Mouse (Mus musculus) liver, postnatal 0 days (tissue): ENCODE measurements at regions not wholly inside any gene's neighbourhood (a gene's known extent, or its start where the extent isn't known, plus 50 kb on each side); places are given as distances from the start of the nearest gene placed in this dataset.

ENCODE experiments used
- ATAC-seq: fragments of 200-750 bp; cut with Nextera tagmentation; 2 replicates; pipeline ENCODE4 v1.8.0; 2017; ENCODE audit warnings: mild to moderate bottlenecking, moderate library complexity
- DNase-seq: peaks from one replicate; pipeline ENCODE4 v3.0.0-alpha.2; 2016
- H3K27ac ChIP-seq: fragments of 300-500 bp; sonication (generic); 2 replicates; pipeline ENCODE4 v1.5.1; 2014; ENCODE audit warnings: antibody characterized with exemption, moderate library complexity, mild to moderate bottlenecking, low read depth
- H3K27me3 ChIP-seq: fragments of 300-500 bp; sonication (generic); 2 replicates; pipeline ENCODE4 v1.6.1; 2014; ENCODE audit warnings: low read length, control low read depth, mixed read lengths; ENCODE audit not compliant: insufficient read depth
- H3K36me3 ChIP-seq: fragments of 300-500 bp; sonication (generic); replicated peaks from 2 replicates; pipeline ENCODE4 v1.6.1; 2014; ENCODE audit warnings: mild to moderate bottlenecking, control low read depth, low read length, moderate library complexity, mixed read lengths; ENCODE audit not compliant: insufficient read depth
- H3K4me1 ChIP-seq: fragments of 300-500 bp; sonication (generic); 2 replicates; pipeline ENCODE4 v1.6.1; 2014; ENCODE audit warnings: antibody characterized with exemption, mild to moderate bottlenecking, control low read depth; ENCODE audit not compliant: insufficient read depth
- H3K4me2 ChIP-seq: fragments of 300-500 bp; sonication (generic); 2 replicates; pipeline ENCODE4 v1.6.1; 2014; ENCODE audit warnings: low read depth, mild to moderate bottlenecking, low read length, moderate library complexity, mixed read lengths
- H3K4me3 ChIP-seq: fragments of 300-500 bp; sonication (generic); 2 replicates; pipeline ENCODE4 v1.5.1; 2014; ENCODE audit warnings: low read depth, low read length
- H3K9ac ChIP-seq: fragments of 300-500 bp; sonication (generic); replicated peaks from 2 replicates; pipeline ENCODE4 v1.6.1; 2014; ENCODE audit warnings: mild to moderate bottlenecking, moderate library complexity
- H3K9me3 ChIP-seq: fragments of 300-500 bp; sonication (generic); 2 replicates; pipeline ENCODE4 v1.6.1; 2016; ENCODE audit warnings: mild to moderate bottlenecking, control low read depth, low read length, mixed read lengths
- CTCF ChIP-seq: sonication (generic); IDR thresholded peaks from 2 replicates; pipeline ENCODE4 v1.5.1; 2016; ENCODE audit warnings: antibody characterized with exemption, low read depth
- EP300 ChIP-seq: IDR thresholded peaks from 2 replicates; pipeline ENCODE4 v1.6.1; 2016; ENCODE audit warnings: antibody characterized with exemption, low read depth, mild to moderate bottlenecking
- WGBS: fragments of 180-500 bp; shearing (Covaris S2); extraction: QIAGEN DNeasy Blood & Tissue Kit; methylation state at CpG from one replicate; pipeline ENCODE4 v1.1.7; 2014; ENCODE audit not compliant: insufficient replicate concordance; 5-methylcytosine and 5-hydroxymethylcytosine counted together

DNA sequence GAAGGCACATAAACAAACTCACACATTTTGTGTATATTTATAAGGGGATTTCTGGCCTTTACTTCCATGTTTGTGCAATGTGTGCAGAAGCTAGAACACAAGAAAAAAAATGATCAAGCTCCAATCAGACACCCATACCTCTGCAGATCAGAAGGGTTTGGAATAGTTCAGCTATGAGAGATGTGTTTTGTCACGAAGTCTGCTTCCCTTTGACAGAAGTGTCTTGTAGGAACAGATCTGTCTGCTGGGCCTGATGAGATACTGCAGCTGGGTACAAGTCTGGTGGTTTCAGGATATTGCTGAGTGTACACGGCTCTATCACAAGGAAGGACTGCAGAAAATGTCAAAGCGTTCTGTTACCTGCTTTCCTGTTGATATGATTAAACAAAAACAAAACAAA, 176.2 kb upstream of the Maf start:
- DNase-seq (no peak), ATAC-seq (no peak)
- WGBS = 55% methylated on average over 3 of the region's 3 CpGs
- Histone ChIP-seq H3K36me3 (no peaks in the 10 kb centered on the region), H3K4me2 (no peak overlapping the region), H3K4me1 (no peaks in the 10 kb centered on the region), H3K4me3 (no peak overlapping the region), H3K9ac (no peak overlapping the region), H3K27ac (no peak overlapping the region), H3K9me3 (no peaks in the 10 kb centered on the region), H3K27me3 (no peaks in the 10 kb centered on the region)
- TF ChIP-seq EP300 (no peak), CTCF (no peak)

DNA sequence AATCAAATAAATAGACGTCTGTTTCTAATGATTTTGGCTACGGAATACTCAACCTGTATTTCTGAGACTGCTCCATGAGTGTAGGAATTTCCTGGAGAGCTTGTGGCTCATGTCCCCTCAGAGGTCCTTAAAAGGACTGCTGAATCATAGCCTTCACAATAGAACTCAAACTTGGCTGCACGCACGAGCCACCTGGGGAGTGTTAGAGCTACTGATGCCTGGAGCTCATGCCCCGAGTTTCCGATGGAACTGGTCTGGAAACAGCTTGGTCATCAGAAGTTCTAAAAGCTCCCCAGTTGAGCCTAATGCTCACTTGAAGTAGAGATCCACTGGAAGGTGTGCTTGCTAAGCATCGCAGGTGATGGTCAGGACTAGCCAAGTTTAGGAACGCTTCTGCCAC, 174.3 kb upstream of the Maf start:
- Histone ChIP-seq H3K9ac (no peak overlapping the region), H3K36me3 (no peaks in the 10 kb centered on the region), H3K27me3 (no peaks in the 10 kb centered on the region), H3K4me3 (no peak overlapping the region), H3K4me1 (no peaks in the 10 kb centered on the region), H3K9me3 (no peaks in the 10 kb centered on the region), H3K4me2 (no peak overlapping the region), H3K27ac (no peak overlapping the region)
- no peak for ATAC-seq
- TF ChIP-seq CTCF = no peak
- TF ChIP-seq EP300 = no peak
- WGBS = 79% methylated on average over 8 of the region's 8 CpGs
- no peak for DNase-seq

DNA sequence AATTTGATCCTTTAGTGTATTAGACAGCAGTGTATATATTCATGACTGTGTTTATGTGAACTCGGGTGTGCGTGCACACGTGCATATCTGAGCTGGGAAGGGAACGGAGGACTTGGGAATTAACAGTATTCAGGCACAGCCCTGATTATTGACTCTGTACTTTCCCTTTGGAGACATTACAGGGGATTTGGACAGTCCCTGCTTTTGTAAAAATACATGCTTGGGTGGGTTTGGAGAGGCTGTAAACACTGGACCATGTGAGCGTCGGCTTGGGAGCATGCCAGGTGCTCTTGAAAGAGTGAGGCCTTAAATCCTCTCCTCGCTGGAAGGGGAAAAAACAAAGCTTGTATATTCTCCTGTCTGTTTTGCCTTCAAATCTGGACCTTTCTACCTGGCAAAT, 167.2 kb upstream of the Maf start:
- ATAC-seq (no peak), DNase-seq (no peak)

DNA sequence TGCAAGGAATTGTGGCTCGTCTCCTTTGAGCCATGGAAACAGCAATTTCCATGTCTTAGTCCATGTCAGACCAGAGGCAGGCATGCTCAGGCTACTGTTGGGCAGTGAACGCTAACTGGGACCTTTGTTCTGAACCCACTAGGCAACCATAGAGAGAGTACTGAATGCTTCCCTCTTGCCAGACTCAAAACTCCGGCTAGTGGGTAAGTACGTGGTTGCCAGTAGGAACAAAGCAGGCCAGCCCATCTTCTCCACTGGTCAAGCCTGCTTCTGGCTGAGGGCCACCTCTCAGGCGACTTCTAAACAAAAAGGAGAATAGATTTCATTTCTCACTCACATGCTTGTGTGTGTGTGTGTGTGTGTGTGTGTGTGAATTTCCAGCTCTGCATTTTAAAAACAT, 163.8 kb upstream of the Maf start:
- Histone ChIP-seq H3K9me3 (no peaks in the 10 kb centered on the region), H3K4me1 (no peaks in the 10 kb centered on the region), H3K27ac (no peak overlapping the region), H3K9ac (no peak overlapping the region), H3K4me2 (no peak overlapping the region), H3K36me3 (no peaks in the 10 kb centered on the region), H3K27me3 (no peaks in the 10 kb centered on the region), H3K4me3 (no peak overlapping the region)
- no peak for DNase-seq
- TF ChIP-seq CTCF = no peak
- TF ChIP-seq EP300 = no peak
- no peak for ATAC-seq
- 75% methylated on average over 5 of the region's 5 CpGs for WGBS

More for the DNA sequence above, 167.2 kb upstream of the Maf start:
- no peaks in the 10 kb centered on the region for H3K27me3 ChIP-seq
- TF ChIP-seq CTCF = no peak
- 72% methylated on average over 7 of the region's 7 CpGs for WGBS
- H3K9me3 ChIP-seq = no peaks in the 10 kb centered on the region
- H3K4me1 ChIP-seq = no peaks in the 10 kb centered on the region
- no peak overlapping the region for H3K9ac ChIP-seq
- no peak overlapping the region for H3K4me2 ChIP-seq
- no peak overlapping the region for H3K27ac ChIP-seq
- no peaks in the 10 kb centered on the region for H3K36me3 ChIP-seq
- H3K4me3 ChIP-seq = no peak overlapping the region

DNA sequence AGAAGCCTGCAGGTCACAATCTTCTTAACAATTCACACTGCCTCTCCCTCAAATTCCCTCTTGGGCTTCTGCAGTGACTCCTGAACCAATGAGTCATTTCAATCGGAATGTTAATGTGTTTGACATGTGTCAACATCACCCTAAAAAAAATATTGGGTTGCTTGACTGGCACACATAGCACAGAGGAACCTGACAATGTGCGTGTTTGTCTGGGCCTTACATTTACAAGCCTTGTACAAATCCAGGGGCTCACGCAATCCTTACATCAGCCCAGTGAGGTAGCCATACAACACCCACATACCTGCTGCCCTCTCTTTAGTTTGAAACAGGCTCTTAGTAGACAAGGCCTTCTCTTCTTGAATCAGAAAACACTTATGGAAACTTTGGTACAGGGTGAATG, 153.8 kb upstream of the Maf start:
- Histone ChIP-seq H3K27ac (no peak overlapping the region), H3K4me2 (no peak overlapping the region), H3K36me3 (no peaks in the 10 kb centered on the region), H3K9me3 (no peaks in the 10 kb centered on the region), H3K27me3 (no peaks in the 10 kb centered on the region), H3K9ac (no peak overlapping the region), H3K4me1 (no peaks in the 10 kb centered on the region), H3K4me3 (no peak overlapping the region)
- TF ChIP-seq EP300 = no peak
- no peak for TF ChIP-seq CTCF
- WGBS = 71% methylated on average over 3 of the region's 3 CpGs
- no peak for DNase-seq
- peak; percentile 62 for ATAC-seq

DNA sequence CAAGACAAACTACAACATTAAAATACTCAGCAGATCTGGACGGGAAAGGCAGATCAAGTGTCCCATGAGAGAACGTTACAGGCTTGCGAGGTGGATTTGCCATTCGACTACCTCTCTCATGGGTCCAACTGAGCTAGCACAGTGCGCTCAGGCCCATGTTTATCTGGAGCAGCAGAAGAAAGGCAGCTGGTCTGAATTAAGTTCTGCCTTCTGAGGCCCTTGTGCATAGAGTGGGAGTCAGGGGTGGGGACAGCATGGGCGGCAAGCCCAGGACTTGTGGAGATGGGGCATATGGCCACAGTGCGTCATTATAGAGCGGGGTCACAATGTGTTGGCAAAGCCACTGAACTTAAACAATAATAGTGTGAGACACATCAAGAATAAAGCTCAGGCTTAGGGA, 151.8 kb upstream of the Maf start:
- Histone ChIP-seq H3K27me3 (no peaks in the 10 kb centered on the region), H3K9ac (no peak overlapping the region), H3K36me3 (no peaks in the 10 kb centered on the region), H3K27ac (no peak overlapping the region), H3K4me2 (no peak overlapping the region), H3K4me1 (no peaks in the 10 kb centered on the region), H3K4me3 (no peak overlapping the region), H3K9me3 (no peaks in the 10 kb centered on the region)
- WGBS = 85% methylated on average over 8 of the region's 8 CpGs
- ATAC-seq (no peak), DNase-seq (no peak)
- no peak for TF ChIP-seq EP300

DNA sequence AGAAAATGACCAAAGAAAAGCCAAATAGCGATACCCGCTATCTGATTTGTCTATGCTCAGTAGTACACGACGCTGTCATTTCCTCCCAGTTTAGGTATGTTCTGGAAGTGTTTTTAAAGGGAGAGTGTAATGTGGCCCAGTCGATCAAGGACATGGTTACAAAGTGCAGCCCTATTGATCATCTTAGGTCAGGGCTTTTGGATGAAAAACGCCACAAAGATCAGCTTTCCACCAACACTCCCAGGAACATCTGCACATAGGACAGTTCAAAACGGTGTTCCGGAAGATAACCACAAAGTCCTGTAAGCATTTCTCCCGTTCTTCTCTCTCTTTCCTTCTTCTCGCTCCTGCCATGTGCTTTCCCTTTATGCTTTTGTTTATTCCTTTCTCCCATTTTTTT, 149.2 kb upstream of the Maf start:
- Histone ChIP-seq H3K4me1 (no peaks in the 10 kb centered on the region), H3K36me3 (no peaks in the 10 kb centered on the region), H3K27me3 (no peaks in the 10 kb centered on the region), H3K9me3 (no peaks in the 10 kb centered on the region), H3K27ac (no peak overlapping the region), H3K9ac (no peak overlapping the region), H3K4me3 (no peak overlapping the region), H3K4me2 (no peak overlapping the region)
- TF ChIP-seq CTCF (no peak), EP300 (no peak)
- ATAC-seq = peak; percentile 36; the same call in 1 of the 2 replicates
- no peak for DNase-seq
- 77% methylated on average over 10 of the region's 10 CpGs for WGBS
